Mouse (Mus musculus) lung, embryonic 14.5 days (tissue): ENCODE measurements around the gene Trim44. TPM values are rescaled to one million over a fixed set of nuclear protein-coding genes. Genes with fewer than 3 reads are reported as not detected.
A peak's percentile ranks its signal among the peaks of the same experiment; 100 is the strongest.

ENCODE experiments used
- ATAC-seq: fragments of 200-750 bp; cut with Nextera tagmentation; 2 replicates; pipeline ENCODE4 v1.8.0; 2017; ENCODE audit warnings: mild to moderate bottlenecking, moderate TSS enrichment, moderate library complexity; ENCODE audit not compliant: insufficient read depth
- DNase-seq: peaks from one replicate; pipeline ENCODE4 v3.0.0-alpha.2; 2015
- H3K27ac ChIP-seq: fragments of 300-500 bp; sonication (generic); 2 replicates; pipeline ENCODE4 v1.5.1; 2014; ENCODE audit warnings: low read depth, mild to moderate bottlenecking, moderate library complexity
- H3K27me3 ChIP-seq: fragments of 300-500 bp; sonication (generic); 2 replicates; pipeline ENCODE4 v1.6.1; 2014; ENCODE audit warnings: low read length, control low read depth; ENCODE audit not compliant: insufficient read depth
- H3K36me3 ChIP-seq: fragments of 300-500 bp; sonication (generic); 2 replicates; pipeline ENCODE4 v1.6.1; 2014; ENCODE audit warnings: control low read depth; ENCODE audit not compliant: insufficient read depth
- H3K4me1 ChIP-seq: fragments of 300-500 bp; sonication (generic); 2 replicates; pipeline ENCODE4 v1.6.1; 2014; ENCODE audit warnings: antibody characterized with exemption, control low read depth; ENCODE audit not compliant: insufficient read depth
- H3K4me2 ChIP-seq: fragments of 300-500 bp; sonication (generic); 2 replicates; pipeline ENCODE4 v1.6.1; 2014; ENCODE audit warnings: mild to moderate bottlenecking
- H3K4me3 ChIP-seq: fragments of 300-500 bp; sonication (generic); 2 replicates; pipeline ENCODE4 v1.5.1; 2014; ENCODE audit warnings: low read depth, low read length
- H3K9ac ChIP-seq: fragments of 300-500 bp; sonication (generic); 2 replicates; pipeline ENCODE4 v1.6.1; 2014
- H3K9me3 ChIP-seq: fragments of 300-500 bp; sonication (generic); 2 replicates; pipeline ENCODE4 v1.6.1; 2016; ENCODE audit warnings: low read depth, low read length, control low read depth
- CTCF ChIP-seq: IDR thresholded peaks from 2 replicates; pipeline ENCODE4 v1.5.1; 2016; ENCODE audit warnings: antibody characterized with exemption, low read depth
- WGBS: fragments of 180-500 bp; shearing (Covaris S2); extraction: QIAGEN DNeasy Blood & Tissue Kit; methylation state at CpG from one replicate; pipeline ENCODE4 v1.1.7; 2014; 5-methylcytosine and 5-hydroxymethylcytosine counted together
- polyA plus RNA-seq: library from polyadenylated mRNA; unstranded; fragments of >200 nt; fragmentation: Nextera tagmentation; extraction: Ambion mirVana; gene quantifications from 2 replicates; pipeline ENCODE4 v1.2.1, GENCODE M21; 2014

Trim44 gene
- polyA plus RNA-seq, 1 experiment from 2014 or later = 39.3 TPM

GRCm38 (mm10) chr2:102449630-102450247 lies 42.1 kb upstream of the Trim44 start:
- 3% methylated on average over 17 of the region's 17 CpGs for WGBS
- no peaks in the 10 kb centered on the region for H3K9me3 ChIP-seq
- H3K36me3 ChIP-seq = no peaks in the 10 kb centered on the region
- no peaks in the 10 kb centered on the region; the same call in 1 of the 2 replicates for H3K4me1 ChIP-seq
- TF ChIP-seq CTCF = no peak
- H3K27ac ChIP-seq = no peak overlapping the region
- H3K27me3 ChIP-seq = peaks cover 7% of the 10 kb centered on the region
- DNase-seq (peak; percentile 67), ATAC-seq (no peak)
- peak overlapping the region; percentile 70 for H3K4me3 ChIP-seq
- peak overlapping the region; percentile 75 for H3K9ac ChIP-seq
- peak overlapping the region; percentile 98 for H3K4me2 ChIP-seq

- Histone ChIP-seq H3K4me2 (no peak overlapping the region), H3K27me3 (peaks cover 7% of the 10 kb centered on the region), H3K4me3 (no peak overlapping the region), H3K36me3 (no peaks in the 10 kb centered on the region), H3K4me1 (no peaks in the 10 kb centered on the region; the same call in 1 of the 2 replicates), H3K9ac (no peak overlapping the region), H3K27ac (no peak overlapping the region), H3K9me3 (no peaks in the 10 kb centered on the region)
- DNase-seq (no peak), ATAC-seq (no peak)
- TF ChIP-seq CTCF = no peak
- 47% methylated on average over 1 of the region's 1 CpGs for WGBS
These were observed 41.4 kb upstream of the Trim44 start for GRCm38 (mm10) chr2:102449056-102449455.

GRCm38 (mm10) chr2:102447831-102448230 lies 40.2 kb upstream of the Trim44 start:
- Histone ChIP-seq H3K4me1 (no peaks in the 10 kb centered on the region; the same call in 1 of the 2 replicates), H3K9me3 (no peaks in the 10 kb centered on the region), H3K4me2 (no peak overlapping the region), H3K4me3 (no peak overlapping the region), H3K9ac (no peak overlapping the region), H3K27me3 (peaks cover 7% of the 10 kb centered on the region), H3K27ac (no peak overlapping the region), H3K36me3 (no peaks in the 10 kb centered on the region)
- ATAC-seq (no peak), DNase-seq (no peak)
- no peak for TF ChIP-seq CTCF
- WGBS = 86% methylated on average over 7 of the region's 7 CpGs

GRCm38 (mm10) chr2:102446851-102447250 lies 39.2 kb upstream of the Trim44 start:
- no peak for ATAC-seq
- Histone ChIP-seq H3K4me2 (no peak overlapping the region), H3K9ac (no peak overlapping the region), H3K27ac (no peak overlapping the region), H3K4me3 (no peak overlapping the region), H3K9me3 (no peaks in the 10 kb centered on the region), H3K36me3 (no peaks in the 10 kb centered on the region), H3K27me3 (peaks cover 7% of the 10 kb centered on the region), H3K4me1 (no peaks in the 10 kb centered on the region; the same call in 1 of the 2 replicates)
- no peak for DNase-seq
- WGBS = 35% methylated on average over 4 of the region's 4 CpGs
- no peak for TF ChIP-seq CTCF

- no peak for ATAC-seq
- H3K27me3 ChIP-seq = no peaks in the 10 kb centered on the region
These were observed 29.9 kb upstream of the Trim44 start for GRCm38 (mm10) chr2:102437357-102438030.

GRCm38 (mm10) chr2:102433879-102434278 lies 26.3 kb upstream of the Trim44 start:
- no peak overlapping the region for H3K4me2 ChIP-seq
- 52% methylated on average over 1 of the region's 1 CpGs for WGBS
- no peak overlapping the region for H3K4me3 ChIP-seq
- ATAC-seq = no peak
- no peaks in the 10 kb centered on the region for H3K9me3 ChIP-seq
- H3K27me3 ChIP-seq = no peaks in the 10 kb centered on the region
- TF ChIP-seq CTCF = no peak
- H3K4me1 ChIP-seq = no peaks in the 10 kb centered on the region
- no peak overlapping the region for H3K9ac ChIP-seq
- no peaks in the 10 kb centered on the region for H3K36me3 ChIP-seq
- DNase-seq = no peak
- H3K27ac ChIP-seq = no peak overlapping the region

More at GRCm38 (mm10) chr2:102437357-102438030, 29.9 kb upstream of the Trim44 start:
- 58% methylated on average over 8 of the region's 8 CpGs for WGBS
- no peak overlapping the region for H3K4me2 ChIP-seq
- H3K27ac ChIP-seq = no peak overlapping the region
- no peak for TF ChIP-seq CTCF
- H3K9ac ChIP-seq = no peak overlapping the region
- no peak for DNase-seq
- no peaks in the 10 kb centered on the region for H3K36me3 ChIP-seq
- H3K9me3 ChIP-seq = no peaks in the 10 kb centered on the region
- H3K4me1 ChIP-seq = no peaks in the 10 kb centered on the region
- H3K4me3 ChIP-seq = no peak overlapping the region

- Histone ChIP-seq H3K27ac (no peak overlapping the region), H3K36me3 (no peaks in the 10 kb centered on the region), H3K4me3 (no peak overlapping the region), H3K9ac (no peak overlapping the region), H3K4me1 (no peaks in the 10 kb centered on the region), H3K9me3 (no peaks in the 10 kb centered on the region), H3K27me3 (no peaks in the 10 kb centered on the region), H3K4me2 (no peak overlapping the region)
- WGBS = 23% methylated on average over 4 of the region's 4 CpGs
- DNase-seq (peak; percentile 51), ATAC-seq (no peak)
- no peak for TF ChIP-seq CTCF
These were observed 23.5 kb upstream of the Trim44 start for GRCm38 (mm10) chr2:102431084-102431483.
